Mouse (Mus musculus) myocyte (in vitro differentiated cells): ENCODE measurements around the gene Chst3. TPM values are rescaled to one million over a fixed set of nuclear protein-coding genes. Genes with fewer than 3 reads are reported as not detected.
A peak's percentile ranks its signal among the peaks of the same experiment; 100 is the strongest.
"Not testable (repeated sequence)": the region's sequence is repeated elsewhere in the genome, so short reads cannot be mapped to it uniquely, and the experiment has no call there.

Experiments used
- H3K27me3 ChIP-seq: one replicate; pipeline ENCODE4 v1.6.1; 2011; ENCODE audit not compliant: control insufficient read depth, insufficient read depth, insufficient read length
- H3K36me3 ChIP-seq: one replicate; pipeline ENCODE4 v1.6.1; 2011; ENCODE audit not compliant: control insufficient read depth, insufficient read depth
- H3K4me2 ChIP-seq: one replicate; pipeline ENCODE4 v1.6.1; 2011; ENCODE audit warnings: low read depth, control low read depth
- H3K4me3 ChIP-seq: one replicate; pipeline ENCODE4 v1.5.1; 2011; ENCODE audit warnings: mild to moderate bottlenecking, control low read depth, moderate library complexity
- H3K79me2 ChIP-seq: one replicate; pipeline ENCODE4 v1.6.1; 2011; ENCODE audit not compliant: control insufficient read depth, insufficient read depth
- H3ac ChIP-seq: one replicate; pipeline ENCODE4 v1.6.1; 2011; ENCODE audit not compliant: control insufficient read depth, insufficient read length
- CEBPB ChIP-seq: IDR thresholded peaks from 2 replicates; pipeline ENCODE4 v1.6.1; 2011; ENCODE audit warnings: mild to moderate bottlenecking, moderate library complexity; ENCODE audit not compliant: poor library complexity, insufficient read depth, severe bottlenecking
- E2F4 ChIP-seq: IDR thresholded peaks from one replicate; pipeline ENCODE4 v1.6.1; 2011; ENCODE audit warnings: mild to moderate bottlenecking, control low read depth, moderate library complexity; ENCODE audit not compliant: insufficient read depth
- MAX ChIP-seq: IDR thresholded peaks from one replicate; pipeline ENCODE4 v1.6.1; 2011; ENCODE audit warnings: low read depth, mild to moderate bottlenecking, control low read depth
- MYOD1 ChIP-seq, 3 experiments: IDR thresholded peaks; one replicate each; pipeline ENCODE4 v1.6.1; 2011; ENCODE audit warnings: control low read depth in 2 of 3, low read depth in 2 of 3, mild to moderate bottlenecking in 2 of 3, moderate library complexity in 1 of 3; ENCODE audit not compliant: insufficient read length in 2 of 3, control insufficient read depth in 1 of 3
- MYOG ChIP-seq, 3 experiments: IDR thresholded peaks; one replicate each; pipeline ENCODE4 v1.6.1; 2011; ENCODE audit warnings: control low read depth in 2 of 3, low read depth in 2 of 3, mild to moderate bottlenecking in 2 of 3; ENCODE audit not compliant: insufficient read length in 2 of 3, control insufficient read depth in 1 of 3, insufficient read depth in 1 of 3
- POLR2A ChIP-seq: IDR thresholded peaks from one replicate; pipeline ENCODE4 v1.6.1; 2011; ENCODE audit warnings: low read depth, mild to moderate bottlenecking, control low read depth, moderate library complexity; ENCODE audit not compliant: insufficient read length
- POLR2AphosphoS2 ChIP-seq: IDR thresholded peaks from one replicate; pipeline ENCODE4 v1.6.1; 2011; ENCODE audit warnings: low read depth, control low read depth; ENCODE audit not compliant: insufficient read length
- REST ChIP-seq: IDR thresholded peaks from one replicate; pipeline ENCODE4 v1.6.1; 2011; ENCODE audit warnings: mild to moderate bottlenecking, control low read depth, moderate library complexity; ENCODE audit not compliant: insufficient read depth, insufficient read length
- SRF ChIP-seq: IDR thresholded peaks from one replicate; pipeline ENCODE4 v1.6.1; 2011; ENCODE audit warnings: low read depth; ENCODE audit not compliant: control insufficient read depth, insufficient read length
- TCF12 ChIP-seq: IDR thresholded peaks from one replicate; pipeline ENCODE4 v1.6.1; 2011; ENCODE audit warnings: mild to moderate bottlenecking, control low read depth; ENCODE audit not compliant: poor library complexity, insufficient read depth, severe bottlenecking
- TCF3 ChIP-seq: IDR thresholded peaks from one replicate; pipeline ENCODE4 v1.6.1; 2011; ENCODE audit warnings: low read depth, control low read depth; ENCODE audit not compliant: insufficient read length
- USF1 ChIP-seq: IDR thresholded peaks from one replicate; pipeline ENCODE4 v1.6.1; 2011; ENCODE audit warnings: low read depth, mild to moderate bottlenecking, control low read depth, moderate library complexity
- polyA plus RNA-seq: library from polyadenylated mRNA; unstranded; fragments of >200 nt; fragmentation: generic; extraction: Trizol; gene quantifications from one replicate; pipeline ENCODE4 v1.2.1, GENCODE M21; 2012; ENCODE audit warnings: missing spikeins

Chst3 gene
- polyA plus RNA-seq, 1 experiment, result 1.6 TPM

- H3ac ChIP-seq, result no peak overlapping the region
- TF ChIP-seq REST (no peak), MAX (no peak), TCF3 (no peak), MYOG (IDR thresholded peaks at IDR 0.05; ENCODE audit: control insufficient read depth in 1 of 3, insufficient read depth in 1 of 3, insufficient read length in 2 of 3, low read depth in 2 of 3) (no peak), E2F4 (no peak), SRF (no peak), TCF12 (no peak)
These were observed 33.5 kb upstream of the Chst3 start for GRCm38 (mm10) chr10:60252606-60253005.

GRCm38 (mm10) chr10:60252187-60252586 is 33.1 kb upstream of the Chst3 start:
- Histone ChIP-seq H3K4me3 (no peak overlapping the region), H3K27me3 (no peaks in the 10 kb centered on the region), H3K79me2 (no peaks in the 10 kb centered on the region), H3K36me3 (no peaks in the 10 kb centered on the region), H3K4me2 (no peak overlapping the region), H3ac (no peak overlapping the region)
- TF ChIP-seq POLR2A (no peak), MYOG (IDR thresholded peaks at IDR 0.05; ENCODE audit: control insufficient read depth in 1 of 3, insufficient read depth in 1 of 3, insufficient read length in 2 of 3, low read depth in 2 of 3) (no peak), REST (no peak), SRF (no peak), MYOD1 (IDR thresholded peaks at IDR 0.05; ENCODE audit: control insufficient read depth in 1 of 3, insufficient read length in 2 of 3, low read depth in 2 of 3) (no peak)

More at GRCm38 (mm10) chr10:60252606-60253005, 33.5 kb upstream of the Chst3 start:
- Histone ChIP-seq H3K79me2 (no peaks in the 10 kb centered on the region), H3K4me2 (no peak overlapping the region), H3K36me3 (no peaks in the 10 kb centered on the region), H3K4me3 (no peak overlapping the region), H3K27me3 (no peaks in the 10 kb centered on the region)

- Histone ChIP-seq H3K4me3 (no peak overlapping the region), H3K36me3 (no peaks in the 10 kb centered on the region), H3K79me2 (no peaks in the 10 kb centered on the region), H3ac (no peak overlapping the region), H3K4me2 (no peak overlapping the region), H3K27me3 (no peaks in the 10 kb centered on the region)
- no peak for TF ChIP-seq SRF
- no peak for TF ChIP-seq TCF12
- no peak for TF ChIP-seq USF1
- no peak for TF ChIP-seq REST
- TF ChIP-seq CEBPB, result no peak
These were observed 31.4 kb upstream of the Chst3 start for GRCm38 (mm10) chr10:60250426-60250965.

- not testable (repeated sequence) for H3K4me3 ChIP-seq, H3K4me2 ChIP-seq, H3ac ChIP-seq, H3K27me3 ChIP-seq, H3K79me2 ChIP-seq, H3K36me3 ChIP-seq
- peak; percentile 61; the same call in 1 of the 2 replicates for TF ChIP-seq CEBPB
These were observed 29.3 kb upstream of the Chst3 start for GRCm38 (mm10) chr10:60248345-60248744.

GRCm38 (mm10) chr10:60246519-60246918 is 27.5 kb upstream of the Chst3 start:
- Histone ChIP-seq H3K36me3 (no peaks in the 10 kb centered on the region), H3K27me3 (no peaks in the 10 kb centered on the region), H3K4me2 (no peak overlapping the region), H3ac (no peak overlapping the region), H3K79me2 (no peaks in the 10 kb centered on the region), H3K4me3 (no peak overlapping the region)
- TF ChIP-seq MYOG (IDR thresholded peaks at IDR 0.05; ENCODE audit: control insufficient read depth in 1 of 3, insufficient read depth in 1 of 3, insufficient read length in 2 of 3, low read depth in 2 of 3) (no peak), MYOD1 (IDR thresholded peaks at IDR 0.05; ENCODE audit: control insufficient read depth in 1 of 3, insufficient read length in 2 of 3, low read depth in 2 of 3) (no peak), REST (no peak), TCF12 (no peak), POLR2AphosphoS2 (no peak), USF1 (no peak), POLR2A (no peak), MAX (no peak), SRF (no peak), CEBPB (no peak), TCF3 (no peak), E2F4 (no peak)

- Histone ChIP-seq H3K36me3 (no peaks in the 10 kb centered on the region), H3ac (no peak overlapping the region), H3K79me2 (no peaks in the 10 kb centered on the region), H3K4me2 (no peak overlapping the region), H3K4me3 (no peak overlapping the region), H3K27me3 (no peaks in the 10 kb centered on the region)
- TF ChIP-seq MYOD1 (IDR thresholded peaks at IDR 0.05; ENCODE audit: control insufficient read depth in 1 of 3, insufficient read length in 2 of 3, low read depth in 2 of 3), result no peak
- TF ChIP-seq MAX, result no peak
- TF ChIP-seq TCF12, result no peak
- TF ChIP-seq MYOG (IDR thresholded peaks at IDR 0.05; ENCODE audit: control insufficient read depth in 1 of 3, insufficient read depth in 1 of 3, insufficient read length in 2 of 3, low read depth in 2 of 3), result no peak
These were observed 26.6 kb upstream of the Chst3 start for GRCm38 (mm10) chr10:60245635-60246034.
